Mouse (Mus musculus): Measurements from ENCODE around the gene Bcl2l14. TPM values are rescaled to one million over a fixed set of nuclear protein-coding genes. Genes with fewer than 3 reads are reported as not detected.

The Bcl2l14 gene
- 19.5 TPM for polyA plus RNA-seq (2014; fragmentation: Illumina TruSeq; extraction: RNeasy Lipid Tissue Mini Kit (QIAGEN cat#74804); ENCODE audit: low read depth, low replicate concordance)

DNA sequence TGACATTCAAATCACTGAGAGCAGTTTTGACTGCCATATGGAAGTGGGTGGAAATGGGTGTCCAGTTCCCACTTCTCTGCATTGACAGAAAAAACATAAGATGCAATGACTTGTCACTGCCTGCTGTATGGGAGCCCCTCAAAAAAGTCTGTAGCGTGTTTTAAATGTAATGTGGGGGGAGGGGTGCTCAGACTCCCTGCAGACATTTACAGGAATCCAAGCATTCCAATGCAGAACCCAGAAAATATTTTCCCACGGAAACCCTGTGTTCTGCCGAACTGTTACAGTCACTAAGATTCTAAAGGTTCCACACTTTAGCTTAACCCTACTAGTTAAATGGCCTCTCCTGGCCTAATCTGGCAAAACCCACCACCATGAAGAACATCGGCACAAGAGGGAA lies at the start of gene Bcl2l14:
Gene Bcl2l14 (plus strand): TSS at position 301 of the 400 bp plus-strand sequence.

Other genes starting within 250 kb of the Bcl2l14 start
- 31.2 TPM for gene Lrp6, start 170.6 kb downstream of the Bcl2l14 start, polyA plus RNA-seq (2014; fragmentation: Illumina TruSeq; extraction: RNeasy Lipid Tissue Mini Kit (QIAGEN cat#74804); ENCODE audit: low read depth, low replicate concordance)
- gene Mansc1, start 236.2 kb downstream of the Bcl2l14 start, polyA plus RNA-seq (2014; fragmentation: Illumina TruSeq; extraction: RNeasy Lipid Tissue Mini Kit (QIAGEN cat#74804); ENCODE audit: low read depth, low replicate concordance) = 4.6 TPM
- gene Borcs5, start 243.2 kb downstream of the Bcl2l14 start, polyA plus RNA-seq (2014; fragmentation: Illumina TruSeq; extraction: RNeasy Lipid Tissue Mini Kit (QIAGEN cat#74804); ENCODE audit: low read depth, low replicate concordance) = 12.3 TPM

All from adipose tissue, adult 10 weeks (tissue).